Mouse (Mus musculus) hindbrain, embryonic 11.5 days (tissue): ENCODE measurements around the gene Rragd. TPM values are rescaled to one million over a fixed set of nuclear protein-coding genes. Genes with fewer than 3 reads are reported as not detected.

ENCODE experiments used
- ATAC-seq: fragments of 200-750 bp; cut with Nextera tagmentation; 2 replicates; pipeline ENCODE4 v1.8.0; 2017; ENCODE audit warnings: mild to moderate bottlenecking, moderate TSS enrichment, moderate library complexity; ENCODE audit not compliant: low FRiP score
- DNase-seq: peaks from one replicate; pipeline ENCODE4 v3.0.0-alpha.2; 2015; ENCODE audit warnings: low spot score
- H3K27ac ChIP-seq: fragments of 300-500 bp; sonication (generic); 2 replicates; pipeline ENCODE4 v1.5.1; 2014; ENCODE audit warnings: mild to moderate bottlenecking, low read depth, low read length
- H3K27me3 ChIP-seq: fragments of 300-500 bp; sonication (generic); 2 replicates; pipeline ENCODE4 v1.6.1; 2014; ENCODE audit warnings: mild to moderate bottlenecking, low read length, moderate library complexity, mixed read lengths; ENCODE audit not compliant: control insufficient read depth, insufficient read depth
- H3K36me3 ChIP-seq: fragments of 300-500 bp; sonication (generic); 2 replicates; pipeline ENCODE4 v1.6.1; 2014; ENCODE audit warnings: mild to moderate bottlenecking, low read length, moderate library complexity, mixed read lengths; ENCODE audit not compliant: control insufficient read depth, insufficient read depth
- H3K4me1 ChIP-seq: fragments of 300-500 bp; sonication (generic); replicated peaks from 2 replicates; pipeline ENCODE4 v1.6.1; 2014; ENCODE audit warnings: low read length, mixed read lengths; ENCODE audit not compliant: control insufficient read depth, insufficient read depth
- H3K4me2 ChIP-seq: fragments of 300-500 bp; sonication (generic); replicated peaks from 2 replicates; pipeline ENCODE4 v1.6.1; 2014; ENCODE audit warnings: mild to moderate bottlenecking, low read depth, low read length
- H3K4me3 ChIP-seq: fragments of 300-500 bp; sonication (generic); 2 replicates; pipeline ENCODE4 v1.5.1; 2014; ENCODE audit warnings: low read depth, low read length
- H3K9ac ChIP-seq: fragments of 300-500 bp; sonication (generic); 2 replicates; pipeline ENCODE4 v1.6.1; 2014; ENCODE audit warnings: low read depth, low read length
- H3K9me3 ChIP-seq: fragments of 300-500 bp; sonication (generic); 2 replicates; pipeline ENCODE4 v1.6.1; 2016; ENCODE audit warnings: low read length; ENCODE audit not compliant: control insufficient read depth
- WGBS: fragments of 180-500 bp; shearing (Covaris S2); extraction: QIAGEN DNeasy Blood & Tissue Kit; methylation state at CpG from one replicate; pipeline ENCODE4 v1.1.7; 2014; 5-methylcytosine and 5-hydroxymethylcytosine counted together
- polyA plus RNA-seq: library from polyadenylated mRNA; unstranded; fragments of >200 nt; fragmentation: Nextera tagmentation; extraction: Ambion mirVana; gene quantifications from 2 replicates; pipeline ENCODE4 v1.2.1, GENCODE M21; 2014

The Rragd gene
- polyA plus RNA-seq, 1 experiment from 2014 or later, result 53.5 TPM

DNA sequence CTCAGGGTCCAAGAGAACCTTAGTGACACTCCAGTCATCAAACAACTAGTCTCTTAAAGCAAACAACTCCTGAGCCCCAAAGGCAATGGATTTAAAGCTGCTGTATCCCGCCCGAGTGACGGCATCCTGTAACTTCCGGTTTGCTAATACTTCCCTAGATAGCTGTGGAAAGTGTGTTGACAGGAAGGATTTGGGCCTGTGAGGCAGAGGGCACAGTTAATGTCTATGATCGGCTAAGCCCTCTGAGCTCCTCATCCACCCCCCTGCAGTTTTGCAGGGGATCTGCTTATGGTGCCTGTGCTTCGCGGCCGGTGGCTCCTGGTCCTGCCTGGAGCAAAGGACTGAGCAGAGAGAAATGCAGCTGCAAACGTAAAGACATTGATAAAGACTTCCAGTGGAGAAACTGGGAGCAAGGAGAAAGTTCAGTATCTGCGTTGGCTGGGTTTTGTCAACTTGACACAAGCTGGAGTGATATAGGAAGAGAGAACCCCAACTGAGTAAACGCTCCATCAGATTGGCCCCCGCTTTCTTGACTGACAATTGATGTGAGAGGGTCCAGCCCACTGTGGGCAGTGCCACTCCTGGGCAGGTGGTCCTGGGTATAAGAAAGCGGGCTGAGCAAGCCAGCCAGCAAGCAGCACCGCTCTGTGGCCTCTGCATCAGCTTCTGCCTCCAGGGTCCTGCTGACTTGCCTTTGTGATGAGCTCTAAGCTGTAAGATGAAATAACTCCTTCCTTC, 83.6 kb downstream of the Rragd start:
- Histone ChIP-seq H3K9ac (no peak overlapping the region), H3K27ac (no peak overlapping the region), H3K4me2 (no peak overlapping the region), H3K36me3 (no peaks in the 10 kb centered on the region), H3K27me3 (no peaks in the 10 kb centered on the region), H3K4me1 (no peaks in the 10 kb centered on the region), H3K9me3 (no peaks in the 10 kb centered on the region), H3K4me3 (no peak overlapping the region)
- 68% methylated on average over 14 of the region's 14 CpGs for WGBS
- DNase-seq, result no peak
- no peak for ATAC-seq

DNA sequence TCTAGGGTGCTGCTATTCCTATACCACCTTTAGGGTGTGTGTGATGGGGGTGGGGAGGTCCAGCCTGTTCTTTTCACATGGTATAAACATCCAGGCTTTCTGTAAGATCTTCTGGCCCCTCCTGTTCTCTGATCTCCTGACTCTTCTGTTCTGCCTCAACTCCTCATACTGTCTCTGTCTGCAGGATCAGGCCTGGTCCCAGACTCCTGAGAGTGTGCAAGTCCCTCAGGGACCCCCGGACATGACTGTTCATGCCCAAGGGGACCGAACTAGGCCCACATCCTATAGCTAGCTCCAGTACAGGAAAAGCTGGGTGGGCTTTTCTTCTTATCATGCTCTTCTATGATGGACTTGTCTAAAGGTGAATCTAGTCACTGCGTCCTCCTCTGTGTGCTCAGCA, 84.5 kb downstream of the Rragd start:
- ATAC-seq, result no peak
- no peak for DNase-seq
- 96% methylated on average over 3 of the region's 3 CpGs for WGBS
- no peak overlapping the region for H3K9ac ChIP-seq
- no peak overlapping the region for H3K4me2 ChIP-seq
- H3K4me1 ChIP-seq, result no peaks in the 10 kb centered on the region
- H3K4me3 ChIP-seq, result no peak overlapping the region
- H3K27ac ChIP-seq, result no peak overlapping the region
- no peaks in the 10 kb centered on the region for H3K9me3 ChIP-seq
- no peaks in the 10 kb centered on the region for H3K36me3 ChIP-seq
- H3K27me3 ChIP-seq, result no peaks in the 10 kb centered on the region

DNA sequence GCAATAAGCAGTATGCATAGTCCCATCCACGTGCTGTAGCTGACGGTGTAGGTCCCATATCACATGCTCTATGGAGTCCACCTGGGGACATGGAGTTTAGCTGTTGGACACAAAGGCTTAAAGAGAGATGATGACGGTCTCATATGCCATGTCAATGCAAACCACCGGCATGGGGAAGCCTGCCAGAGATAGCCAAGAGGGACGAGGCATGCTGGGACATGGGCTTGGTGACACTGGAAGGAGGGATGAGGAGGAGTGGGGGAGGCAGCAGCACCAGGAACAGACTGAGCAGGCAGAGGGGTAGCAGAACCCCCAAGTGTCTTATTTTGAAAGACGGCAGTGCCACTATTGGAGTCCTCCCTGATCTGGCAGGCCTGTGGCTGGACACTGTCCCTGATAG, 85.0 kb downstream of the Rragd start:
- Histone ChIP-seq H3K9ac (no peak overlapping the region), H3K4me1 (no peaks in the 10 kb centered on the region), H3K4me3 (no peak overlapping the region), H3K27me3 (no peaks in the 10 kb centered on the region), H3K9me3 (no peaks in the 10 kb centered on the region), H3K4me2 (no peak overlapping the region), H3K36me3 (no peaks in the 10 kb centered on the region), H3K27ac (no peak overlapping the region)
- DNase-seq, result no peak
- ATAC-seq, result no peak
- WGBS, result 91% methylated on average over 6 of the region's 6 CpGs

DNA sequence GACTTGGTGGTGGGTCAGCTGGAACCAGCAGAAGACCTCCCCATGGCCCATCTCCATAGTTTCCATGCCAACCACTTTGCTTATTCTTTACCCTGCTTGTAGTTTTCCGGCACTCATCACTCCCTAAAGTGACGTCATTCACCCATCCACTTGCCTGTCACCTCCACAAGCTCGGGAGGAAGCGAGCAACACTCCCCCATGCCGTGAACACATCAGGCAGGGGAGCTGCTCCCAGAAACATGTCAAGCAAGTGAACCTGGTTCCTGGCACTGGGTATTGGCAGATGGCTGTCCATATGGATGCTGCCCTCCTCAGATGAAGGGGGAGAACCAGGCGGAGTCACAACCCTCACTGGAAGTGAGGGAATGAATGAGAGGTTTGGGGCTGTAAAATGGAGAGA, 86.1 kb downstream of the Rragd start:
- no peak overlapping the region for H3K4me2 ChIP-seq
- H3K9ac ChIP-seq, result no peak overlapping the region
- DNase-seq, result no peak
- no peaks in the 10 kb centered on the region for H3K9me3 ChIP-seq
- no peaks in the 10 kb centered on the region for H3K4me1 ChIP-seq
- no peaks in the 10 kb centered on the region for H3K27me3 ChIP-seq
- H3K4me3 ChIP-seq, result no peak overlapping the region
- no peaks in the 10 kb centered on the region for H3K36me3 ChIP-seq
- no peak overlapping the region for H3K27ac ChIP-seq
- ATAC-seq, result no peak
- WGBS, result 80% methylated on average over 6 of the region's 6 CpGs

DNA sequence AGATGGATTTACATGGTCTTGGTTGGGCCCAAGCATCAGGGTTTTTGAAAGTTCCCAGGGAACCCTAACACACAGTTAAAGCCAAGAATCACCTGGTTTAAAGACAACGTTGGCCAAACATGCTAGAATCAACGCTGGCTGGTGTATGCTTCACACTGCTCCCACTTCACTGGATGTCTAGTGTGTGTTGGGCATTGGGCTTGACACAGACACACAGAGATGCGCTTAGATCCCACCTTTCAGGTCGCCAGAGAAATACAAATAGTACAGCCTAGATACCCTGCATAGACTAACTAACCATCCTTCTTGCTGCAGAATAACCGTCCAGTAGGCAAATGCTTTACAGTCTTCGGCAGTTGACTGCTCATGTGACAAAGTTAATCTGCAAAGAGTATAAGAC, 87.5 kb downstream of the Rragd start:
- no peaks in the 10 kb centered on the region for H3K27me3 ChIP-seq
- no peak overlapping the region for H3K9ac ChIP-seq
- H3K9me3 ChIP-seq, result no peaks in the 10 kb centered on the region
- ATAC-seq (no peak), DNase-seq (no peak)
- no peak overlapping the region for H3K27ac ChIP-seq
- H3K36me3 ChIP-seq, result no peaks in the 10 kb centered on the region
- H3K4me3 ChIP-seq, result no peak overlapping the region
- no peak overlapping the region for H3K4me2 ChIP-seq
- H3K4me1 ChIP-seq, result no peaks in the 10 kb centered on the region
- WGBS, result 94% methylated on average over 6 of the region's 6 CpGs

DNA sequence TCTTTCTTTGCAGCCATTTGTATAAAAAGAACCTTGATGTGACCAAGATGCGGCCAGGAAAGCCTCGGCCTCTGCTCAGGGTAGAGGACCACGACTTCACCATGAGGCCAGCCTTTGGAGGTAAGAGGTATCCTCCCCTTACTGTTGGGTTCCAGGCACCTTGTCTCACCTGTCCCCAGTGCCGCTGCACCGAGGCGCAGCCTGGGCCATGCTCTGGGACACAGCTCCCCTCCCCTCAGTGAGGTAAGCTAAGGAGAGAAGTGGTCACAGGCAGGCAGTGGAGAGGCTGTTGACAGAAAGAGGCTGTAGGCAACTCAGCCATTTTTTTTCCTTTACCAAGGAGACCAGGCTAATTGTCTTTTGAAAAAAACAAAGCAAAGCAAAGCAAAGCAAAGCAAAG, 88.5 kb downstream of the Rragd start:
- H3K9me3 ChIP-seq, result no peaks in the 10 kb centered on the region
- WGBS, result 89% methylated on average over 6 of the region's 6 CpGs
- no peak for ATAC-seq
- H3K9ac ChIP-seq, result no peak overlapping the region
- no peaks in the 10 kb centered on the region for H3K27me3 ChIP-seq
- no peaks in the 10 kb centered on the region for H3K4me1 ChIP-seq
- H3K4me2 ChIP-seq, result no peak overlapping the region
- H3K36me3 ChIP-seq, result no peaks in the 10 kb centered on the region
- no peak overlapping the region for H3K27ac ChIP-seq
- H3K4me3 ChIP-seq, result no peak overlapping the region
- DNase-seq, result no peak

Other genes starting within 250 kb of the Rragd start
- 154 and 162 TPM in 2 replicates for gene Lyrm2, start 182.8 kb upstream of the Rragd start, polyA plus RNA-seq
- gene Ankrd6, start 32.2 kb upstream of the Rragd start, polyA plus RNA-seq, result 22.4 and 27.4 TPM in 2 replicates
- gene Ube2j1, start 48.4 kb downstream of the Rragd start, polyA plus RNA-seq, result 50.4 and 62.8 TPM in 2 replicates
- gene Gabrr2, start 80.0 kb downstream of the Rragd start, polyA plus RNA-seq, result 0.39 TPM in 1 of 2 replicates, not detected in the other
- gene Gabrr1, start 149.5 kb downstream of the Rragd start, polyA plus RNA-seq, result not detected in 2 replicates
- gene Pm20d2, start 206.7 kb downstream of the Rragd start, polyA plus RNA-seq, result 0.54 and 1.2 TPM in 2 replicates
- gene Srsf12, start 226.0 kb downstream of the Rragd start, polyA plus RNA-seq, result 10.4 and 12.9 TPM in 2 replicates